Mouse (Mus musculus) heart, postnatal 0 days (tissue): Measurements from ENCODE around the gene Bbof1.

Experiments
- CTCF ChIP-seq: IDR thresholded peaks from 2 replicates; pipeline ENCODE4 v1.5.1; 2016; ENCODE audit warnings: antibody characterized with exemption, control low read depth, low read depth
- EP300 ChIP-seq: IDR thresholded peaks from 2 replicates; pipeline ENCODE4 v1.6.1; 2016; ENCODE audit warnings: antibody characterized with exemption, low read depth

GRCm38 (mm10) chr12:84399135-84399534 lies 9.7 kb upstream of the Bbof1 start:
- TF ChIP-seq CTCF (no peak), EP300 (no peak)
